Mouse (Mus musculus): Measurements from ENCODE around the gene Rnps1. TPM values are rescaled to one million over a fixed set of nuclear protein-coding genes. Genes with fewer than 3 reads are reported as not detected.
A peak's percentile ranks its signal among the peaks of the same experiment; 100 is the strongest.

The Rnps1 gene
- polyA plus RNA-seq (2011; ENCODE audit: insufficient read depth, insufficient read length, low replicate concordance, missing spikeins), result 53.5 and 73.6 TPM in 2 replicates

GRCm38 (mm10) chr17:24414230-24414976 is at the start of gene Rnps1:
Rnps1 (plus strand) TSS chr17:24414565.
- WGBS, result under 1% methylated on average over 64 of the region's 64 CpGs
- Histone ChIP-seq H3K27ac (ENCODE audit: control insufficient read depth, insufficient read depth, low read depth, low read length, poor library complexity) (peak within 1 kb of the TSS; percentile 92), H3K4me1 (ENCODE audit: control insufficient read depth, insufficient read depth, low read length) (no peaks in the 10 kb centered on the region; the same call in 1 of the 2 replicates), H3K4me3 (replicated peaks; ENCODE audit: control insufficient read depth, low read depth, low read length) (peak within 1 kb of the TSS; percentile 99)
- TF ChIP-seq CTCF (IDR thresholded peaks at IDR 0.05; ENCODE audit: control insufficient read depth, insufficient read depth, low read length), result peak; percentile 1; the same call in 1 of the 2 replicates
- TF ChIP-seq POLR2A (IDR thresholded peaks at IDR 0.05; ENCODE audit: borderline replicate concordance, control insufficient read depth, low read depth, low read length), result peak; percentile 42

GRCm38 (mm10) chr17:24365863-24366262 is 48.5 kb upstream of the Rnps1 start:
- TF ChIP-seq CTCF (IDR thresholded peaks at IDR 0.05; ENCODE audit: control insufficient read depth, insufficient read depth, low read length), result no peak
- TF ChIP-seq POLR2A (IDR thresholded peaks at IDR 0.05; ENCODE audit: borderline replicate concordance, control insufficient read depth, low read depth, low read length), result no peak
- H3K4me1 ChIP-seq (ENCODE audit: control insufficient read depth, insufficient read depth, low read length), result no peaks in the 10 kb centered on the region
- H3K4me3 ChIP-seq (replicated peaks; ENCODE audit: control insufficient read depth, low read depth, low read length), result no peak overlapping the region
- H3K27ac ChIP-seq (ENCODE audit: control insufficient read depth, insufficient read depth, low read depth, low read length, poor library complexity), result no peak overlapping the region
- WGBS, result 90% methylated on average over 13 of the region's 13 CpGs

GRCm38 (mm10) chr17:24375094-24375712 is 39.2 kb upstream of the Rnps1 start:
- no peak overlapping the region for H3K4me3 ChIP-seq (replicated peaks; ENCODE audit: control insufficient read depth, low read depth, low read length)
- no peaks in the 10 kb centered on the region for H3K4me1 ChIP-seq (ENCODE audit: control insufficient read depth, insufficient read depth, low read length)
- WGBS, result 80% methylated on average over 5 of the region's 5 CpGs
- TF ChIP-seq POLR2A (IDR thresholded peaks at IDR 0.05; ENCODE audit: borderline replicate concordance, control insufficient read depth, low read depth, low read length) (no peak), CTCF (IDR thresholded peaks at IDR 0.05; ENCODE audit: control insufficient read depth, insufficient read depth, low read length) (no peak)
- H3K27ac ChIP-seq (ENCODE audit: control insufficient read depth, insufficient read depth, low read depth, low read length, poor library complexity), result no peak overlapping the region

GRCm38 (mm10) chr17:24375886-24376285 is 38.5 kb upstream of the Rnps1 start:
- H3K4me3 ChIP-seq (replicated peaks; ENCODE audit: control insufficient read depth, low read depth, low read length), result no peak overlapping the region
- no peak overlapping the region for H3K27ac ChIP-seq (ENCODE audit: control insufficient read depth, insufficient read depth, low read depth, low read length, poor library complexity)
- no peaks in the 10 kb centered on the region for H3K4me1 ChIP-seq (ENCODE audit: control insufficient read depth, insufficient read depth, low read length)
- WGBS, result 76% methylated on average over 6 of the region's 6 CpGs
- TF ChIP-seq CTCF (IDR thresholded peaks at IDR 0.05; ENCODE audit: control insufficient read depth, insufficient read depth, low read length), result no peak
- TF ChIP-seq POLR2A (IDR thresholded peaks at IDR 0.05; ENCODE audit: borderline replicate concordance, control insufficient read depth, low read depth, low read length), result no peak

- Histone ChIP-seq H3K27ac (ENCODE audit: control insufficient read depth, insufficient read depth, low read depth, low read length, poor library complexity) (no peak overlapping the region), H3K4me3 (replicated peaks; ENCODE audit: control insufficient read depth, low read depth, low read length) (no peak overlapping the region), H3K4me1 (ENCODE audit: control insufficient read depth, insufficient read depth, low read length) (no peaks in the 10 kb centered on the region)
- WGBS, result 75% methylated on average over 2 of the region's 2 CpGs
- no peak for TF ChIP-seq CTCF (IDR thresholded peaks at IDR 0.05; ENCODE audit: control insufficient read depth, insufficient read depth, low read length)
- TF ChIP-seq POLR2A (IDR thresholded peaks at IDR 0.05; ENCODE audit: borderline replicate concordance, control insufficient read depth, low read depth, low read length), result no peak
Observed at GRCm38 (mm10) chr17:24378496-24378895, 35.9 kb upstream of the Rnps1 start.

- H3K27ac ChIP-seq (ENCODE audit: control insufficient read depth, insufficient read depth, low read depth, low read length, poor library complexity), result no peak overlapping the region
- H3K4me3 ChIP-seq (replicated peaks; ENCODE audit: control insufficient read depth, low read depth, low read length), result no peak overlapping the region
- no peaks in the 10 kb centered on the region for H3K4me1 ChIP-seq (ENCODE audit: control insufficient read depth, insufficient read depth, low read length)
- 90% methylated on average over 8 of the region's 8 CpGs for WGBS
- TF ChIP-seq CTCF (IDR thresholded peaks at IDR 0.05; ENCODE audit: control insufficient read depth, insufficient read depth, low read length) (no peak), POLR2A (IDR thresholded peaks at IDR 0.05; ENCODE audit: borderline replicate concordance, control insufficient read depth, low read depth, low read length) (no peak)
Observed at GRCm38 (mm10) chr17:24383789-24384188, 30.6 kb upstream of the Rnps1 start.

- WGBS, result 90% methylated on average over 5 of the region's 5 CpGs
- no peak overlapping the region for H3K27ac ChIP-seq (ENCODE audit: control insufficient read depth, insufficient read depth, low read depth, low read length, poor library complexity)
- no peak overlapping the region for H3K4me3 ChIP-seq (replicated peaks; ENCODE audit: control insufficient read depth, low read depth, low read length)
- TF ChIP-seq CTCF (IDR thresholded peaks at IDR 0.05; ENCODE audit: control insufficient read depth, insufficient read depth, low read length) (no peak), POLR2A (IDR thresholded peaks at IDR 0.05; ENCODE audit: borderline replicate concordance, control insufficient read depth, low read depth, low read length) (no peak)
- H3K4me1 ChIP-seq (ENCODE audit: control insufficient read depth, insufficient read depth, low read length), result no peaks in the 10 kb centered on the region
Observed at GRCm38 (mm10) chr17:24388711-24389110, 25.7 kb upstream of the Rnps1 start.

- Histone ChIP-seq H3K4me1 (ENCODE audit: control insufficient read depth, insufficient read depth, low read length) (no peaks in the 10 kb centered on the region), H3K27ac (ENCODE audit: control insufficient read depth, insufficient read depth, low read depth, low read length, poor library complexity) (no peak overlapping the region), H3K4me3 (replicated peaks; ENCODE audit: control insufficient read depth, low read depth, low read length) (no peak overlapping the region)
- 17% methylated on average over 2 of the region's 2 CpGs for WGBS
- TF ChIP-seq POLR2A (IDR thresholded peaks at IDR 0.05; ENCODE audit: borderline replicate concordance, control insufficient read depth, low read depth, low read length) (no peak), CTCF (IDR thresholded peaks at IDR 0.05; ENCODE audit: control insufficient read depth, insufficient read depth, low read length) (peak; percentile 68)
Observed at GRCm38 (mm10) chr17:24389865-24390264, 24.5 kb upstream of the Rnps1 start.

All from bone marrow, adult 2 months (tissue).